Mouse (Mus musculus): ENCODE measurements around the gene Ighmbp2. TPM values are rescaled to one million over a fixed set of nuclear protein-coding genes. Genes with fewer than 3 reads are reported as not detected.

Gene Ighmbp2
- 19.2 TPM for polyA plus RNA-seq (2017; shearing (Covaris generic))

GRCm38 (mm10) chr19:3282572-3283467 is at the start of gene Ighmbp2, which contains the start of gene Mrpl21:
Ighmbp2 (minus strand) TSS chr19:3283017.
Mrpl21 (plus strand) TSS chr19:3282901.

GRCm38 (mm10) chr19:3322261-3322969 is 39.6 kb upstream of the Ighmbp2 start, which contains the start of gene Cpt1a:
Cpt1a (plus strand) TSS chr19:3322334.

Other genes with a start within 250 kb of the Ighmbp2 start
- gene Mrpl21, start 116 bp downstream of the Ighmbp2 start, polyA plus RNA-seq (2017; shearing (Covaris generic)): 110 TPM
- gene Cpt1a, start 39.3 kb upstream of the Ighmbp2 start, polyA plus RNA-seq (2017; shearing (Covaris generic)): 72.1 TPM
- 0.14 TPM for gene Tesmin, start 105.8 kb upstream of the Ighmbp2 start, polyA plus RNA-seq (2017; shearing (Covaris generic))
- 6.6 TPM for gene Gal, start 131.5 kb upstream of the Ighmbp2 start, polyA plus RNA-seq (2017; shearing (Covaris generic))